Mouse (Mus musculus): ENCODE results near the gene Gm11237. TPM values are rescaled to one million over a fixed set of nuclear protein-coding genes. Genes with fewer than 3 reads are reported as not detected.
"Not testable (repeated sequence)": the region's sequence is repeated elsewhere in the genome, so short reads cannot be mapped to it uniquely, and the experiment has no call there.

Gene Gm11237
- polyA plus RNA-seq (2011; ENCODE audit: insufficient read depth, insufficient read length, low read depth, missing spikeins), result not detected in 2 replicates

DNA sequence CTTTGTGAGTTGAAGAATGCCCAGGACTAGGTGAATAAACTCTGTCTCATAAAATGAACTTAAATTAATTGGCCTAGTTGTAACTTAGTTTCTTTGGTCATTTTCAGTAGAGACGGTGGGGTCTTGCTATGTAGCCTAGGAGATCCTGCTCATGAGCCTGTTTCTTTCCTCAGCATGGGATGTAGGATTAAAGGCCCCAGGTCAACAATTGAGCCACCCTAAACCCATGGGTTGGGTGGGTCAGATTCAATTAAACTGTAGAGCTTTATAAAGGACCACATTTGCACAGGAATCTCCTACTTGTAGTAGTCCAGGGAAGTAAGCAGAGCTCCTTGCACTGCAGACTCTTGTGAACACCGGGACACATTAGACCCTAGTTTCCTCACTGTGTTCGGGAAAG is at the start of gene Gm11237:
Gene Gm11237 (plus strand): TSS at position 301 of the 400 bp plus-strand sequence.
- H3K9me3 ChIP-seq (replicated peaks; ENCODE audit: control insufficient read depth, insufficient read depth, low read length, poor library complexity, severe bottlenecking); H3K4me3 ChIP-seq (ENCODE audit: low read depth, low read length): not testable (repeated sequence)

DNA sequence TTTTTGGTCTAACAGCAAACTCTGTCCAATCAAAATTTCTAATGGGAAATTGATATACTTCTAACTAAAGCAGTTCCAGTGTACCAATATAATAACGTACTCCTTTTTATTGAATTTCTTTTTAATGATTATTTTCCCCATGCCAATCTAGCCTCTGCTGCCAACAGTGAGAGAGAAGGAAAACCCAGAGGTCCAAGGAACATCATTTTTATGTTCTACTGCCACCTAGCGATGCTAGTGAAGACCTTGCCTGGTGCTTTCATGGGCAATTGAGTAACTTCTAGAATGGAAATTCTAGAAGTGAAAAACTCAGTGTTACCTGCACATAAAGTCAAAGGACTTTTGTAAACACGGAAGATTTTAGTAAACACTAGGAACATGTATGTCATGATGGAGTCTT is 23.5 kb upstream of the Gm11237 start:
- no peak for TF ChIP-seq EP300 (IDR thresholded peaks at IDR 0.05; ENCODE audit: insufficient read depth, low read depth, low read length)
- Histone ChIP-seq H3K9me3 (replicated peaks; ENCODE audit: control insufficient read depth, insufficient read depth, low read length, poor library complexity, severe bottlenecking) (no peaks in the 10 kb centered on the region), H3K9ac (ENCODE audit: low read depth, poor library complexity, severe bottlenecking) (no peak overlapping the region), H3K36me3 (ENCODE audit: control insufficient read depth, insufficient read depth, low read length, poor library complexity, severe bottlenecking) (no peaks in the 10 kb centered on the region), H3K27ac (ENCODE audit: insufficient read depth, low read length) (no peak overlapping the region), H3K4me3 (ENCODE audit: low read depth, low read length) (no peak overlapping the region), H3K4me1 (ENCODE audit: control insufficient read depth, insufficient read depth, low read length) (no peaks in the 10 kb centered on the region), H3K27me3 (ENCODE audit: control insufficient read depth, insufficient read depth, low read length, poor library complexity, severe bottlenecking) (no peaks in the 10 kb centered on the region; the same call in 1 of the 2 replicates)

More for the DNA sequence above, at the start of gene Gm11237:
- H3K27ac ChIP-seq (ENCODE audit: insufficient read depth, low read length); H3K9ac ChIP-seq (ENCODE audit: low read depth, poor library complexity, severe bottlenecking); H3K4me1 ChIP-seq (ENCODE audit: control insufficient read depth, insufficient read depth, low read length); H3K36me3 ChIP-seq (ENCODE audit: control insufficient read depth, insufficient read depth, low read length, poor library complexity, severe bottlenecking); H3K27me3 ChIP-seq (ENCODE audit: control insufficient read depth, insufficient read depth, low read length, poor library complexity, severe bottlenecking): not testable (repeated sequence)

DNA sequence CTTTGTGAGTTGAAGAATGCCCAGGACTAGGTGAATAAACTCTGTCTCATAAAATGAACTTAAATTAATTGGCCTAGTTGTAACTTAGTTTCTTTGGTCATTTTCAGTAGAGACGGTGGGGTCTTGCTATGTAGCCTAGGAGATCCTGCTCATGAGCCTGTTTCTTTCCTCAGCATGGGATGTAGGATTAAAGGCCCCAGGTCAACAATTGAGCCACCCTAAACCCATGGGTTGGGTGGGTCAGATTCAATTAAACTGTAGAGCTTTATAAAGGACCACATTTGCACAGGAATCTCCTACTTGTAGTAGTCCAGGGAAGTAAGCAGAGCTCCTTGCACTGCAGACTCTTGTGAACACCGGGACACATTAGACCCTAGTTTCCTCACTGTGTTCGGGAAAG is 15.2 kb upstream of the Gm11237 start, which contains the start of gene Gm11238:
Gene Gm11238 (plus strand): TSS at position 301 of the 400 bp plus-strand sequence.
- not testable (repeated sequence) for H3K9me3 ChIP-seq (replicated peaks; ENCODE audit: control insufficient read depth, insufficient read depth, low read length, poor library complexity, severe bottlenecking); H3K4me3 ChIP-seq (ENCODE audit: low read depth, low read length); H3K27me3 ChIP-seq (ENCODE audit: control insufficient read depth, insufficient read depth, low read length, poor library complexity, severe bottlenecking); H3K36me3 ChIP-seq (ENCODE audit: control insufficient read depth, insufficient read depth, low read length, poor library complexity, severe bottlenecking); H3K4me1 ChIP-seq (ENCODE audit: control insufficient read depth, insufficient read depth, low read length); H3K9ac ChIP-seq (ENCODE audit: low read depth, poor library complexity, severe bottlenecking); H3K27ac ChIP-seq (ENCODE audit: insufficient read depth, low read length)

DNA sequence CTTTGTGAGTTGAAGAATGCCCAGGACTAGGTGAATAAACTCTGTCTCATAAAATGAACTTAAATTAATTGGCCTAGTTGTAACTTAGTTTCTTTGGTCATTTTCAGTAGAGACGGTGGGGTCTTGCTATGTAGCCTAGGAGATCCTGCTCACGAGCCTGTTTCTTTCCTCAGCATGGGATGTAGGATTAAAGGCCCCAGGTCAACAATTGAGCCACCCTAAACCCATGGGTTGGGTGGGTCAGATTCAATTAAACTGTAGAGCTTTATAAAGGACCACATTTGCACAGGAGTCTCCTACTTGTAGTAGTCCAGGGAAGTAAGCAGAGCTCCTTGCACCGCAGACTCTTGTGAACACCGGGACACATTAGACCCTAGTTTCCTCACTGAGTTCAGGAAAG is 15.0 kb downstream of the Gm11237 start, which contains the start of gene Gm11236:
Gene Gm11236 (plus strand): TSS at position 301 of the 400 bp plus-strand sequence.
- not testable (repeated sequence) for H3K9me3 ChIP-seq (replicated peaks; ENCODE audit: control insufficient read depth, insufficient read depth, low read length, poor library complexity, severe bottlenecking); H3K4me1 ChIP-seq (ENCODE audit: control insufficient read depth, insufficient read depth, low read length); H3K36me3 ChIP-seq (ENCODE audit: control insufficient read depth, insufficient read depth, low read length, poor library complexity, severe bottlenecking); H3K4me3 ChIP-seq (ENCODE audit: low read depth, low read length); H3K9ac ChIP-seq (ENCODE audit: low read depth, poor library complexity, severe bottlenecking); H3K27me3 ChIP-seq (ENCODE audit: control insufficient read depth, insufficient read depth, low read length, poor library complexity, severe bottlenecking); H3K27ac ChIP-seq (ENCODE audit: insufficient read depth, low read length)

DNA sequence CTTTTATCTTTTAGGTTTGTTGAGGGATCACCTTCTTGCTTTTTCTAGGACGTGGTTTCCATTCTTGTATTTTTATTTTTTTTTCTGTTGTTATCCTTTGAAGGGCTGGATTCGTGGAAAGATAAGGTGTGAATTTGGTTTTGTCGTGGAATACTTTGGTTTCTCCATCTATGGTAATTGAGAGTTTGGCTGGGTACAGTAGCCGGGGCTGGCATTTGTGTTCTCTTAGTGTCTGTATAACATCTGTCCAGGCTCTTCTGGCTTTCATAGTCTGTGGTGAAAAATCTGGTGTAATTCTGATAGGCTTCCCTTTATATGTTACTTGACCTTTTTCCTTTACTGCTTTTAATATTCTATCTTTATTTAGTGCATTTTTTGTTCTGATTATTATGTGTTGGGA is 39.1 kb downstream of the Gm11237 start:
- H3K36me3 ChIP-seq (ENCODE audit: control insufficient read depth, insufficient read depth, low read length, poor library complexity, severe bottlenecking); H3K27ac ChIP-seq (ENCODE audit: insufficient read depth, low read length); H3K4me1 ChIP-seq (ENCODE audit: control insufficient read depth, insufficient read depth, low read length); H3K27me3 ChIP-seq (ENCODE audit: control insufficient read depth, insufficient read depth, low read length, poor library complexity, severe bottlenecking); H3K4me3 ChIP-seq (ENCODE audit: low read depth, low read length); H3K9ac ChIP-seq (ENCODE audit: low read depth, poor library complexity, severe bottlenecking); H3K9me3 ChIP-seq (replicated peaks; ENCODE audit: control insufficient read depth, insufficient read depth, low read length, poor library complexity, severe bottlenecking): not testable (repeated sequence)

DNA sequence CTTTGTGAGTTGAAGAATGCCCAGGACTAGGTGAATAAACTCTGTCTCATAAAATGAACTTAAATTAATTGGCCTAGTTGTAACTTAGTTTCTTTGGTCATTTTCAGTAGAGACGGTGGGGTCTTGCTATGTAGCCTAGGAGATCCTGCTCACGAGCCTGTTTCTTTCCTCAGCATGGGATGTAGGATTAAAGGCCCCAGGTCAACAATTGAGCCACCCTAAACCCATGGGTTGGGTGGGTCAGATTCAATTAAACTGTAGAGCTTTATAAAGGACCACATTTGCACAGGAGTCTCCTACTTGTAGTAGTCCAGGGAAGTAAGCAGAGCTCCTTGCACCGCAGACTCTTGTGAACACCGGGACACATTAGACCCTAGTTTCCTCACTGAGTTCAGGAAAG is 45.3 kb downstream of the Gm11237 start, which contains the start of gene Gm11239:
Gene Gm11239 (plus strand): TSS at position 301 of the 400 bp plus-strand sequence.
- H3K9me3 ChIP-seq (replicated peaks; ENCODE audit: control insufficient read depth, insufficient read depth, low read length, poor library complexity, severe bottlenecking); H3K4me3 ChIP-seq (ENCODE audit: low read depth, low read length); H3K9ac ChIP-seq (ENCODE audit: low read depth, poor library complexity, severe bottlenecking); H3K4me1 ChIP-seq (ENCODE audit: control insufficient read depth, insufficient read depth, low read length); H3K27ac ChIP-seq (ENCODE audit: insufficient read depth, low read length); H3K27me3 ChIP-seq (ENCODE audit: control insufficient read depth, insufficient read depth, low read length, poor library complexity, severe bottlenecking); H3K36me3 ChIP-seq (ENCODE audit: control insufficient read depth, insufficient read depth, low read length, poor library complexity, severe bottlenecking): not testable (repeated sequence)

Other genes with a start within 250 kb of the Gm11237 start
- gene Gm11487, start 217.9 kb upstream of the Gm11237 start, polyA plus RNA-seq (2011; ENCODE audit: insufficient read depth, insufficient read length, low read depth, missing spikeins), result not detected in 2 replicates
- not detected in 2 replicates for gene Gm11238, start 15.1 kb upstream of the Gm11237 start, polyA plus RNA-seq (2011; ENCODE audit: insufficient read depth, insufficient read length, low read depth, missing spikeins)
- not detected in 2 replicates for gene Gm11236, start 15.1 kb downstream of the Gm11237 start, polyA plus RNA-seq (2011; ENCODE audit: insufficient read depth, insufficient read length, low read depth, missing spikeins)
- gene Gm11239, start 45.4 kb downstream of the Gm11237 start, polyA plus RNA-seq (2011; ENCODE audit: insufficient read depth, insufficient read length, low read depth, missing spikeins), result not detected in 2 replicates
- not detected in 2 replicates for gene Gm428, start 60.5 kb downstream of the Gm11237 start, polyA plus RNA-seq (2011; ENCODE audit: insufficient read depth, insufficient read length, low read depth, missing spikeins)
- 3.1 and 3.2 TPM in 2 replicates for gene Rasef, start 168.0 kb downstream of the Gm11237 start, polyA plus RNA-seq (2011; ENCODE audit: insufficient read depth, insufficient read length, low read depth, missing spikeins)

Measured in ES-Bruce4 (cell line).